Mouse (Mus musculus) embryonic fibroblast, embryonic 13.5 days (primary cell): ENCODE measurements around the gene Sema3c.
A peak's percentile ranks its signal among the peaks of the same experiment; 100 is the strongest.

Experiments
- CTCF ChIP-seq: IDR thresholded peaks from 2 replicates; pipeline ENCODE4 v1.5.1; 2011; ENCODE audit warnings: mild to moderate bottlenecking, control low read depth, low read length, moderate library complexity, borderline replicate concordance; ENCODE audit not compliant: insufficient read depth
- POLR2A ChIP-seq: IDR thresholded peaks from 2 replicates; pipeline ENCODE4 v1.6.1; 2011; ENCODE audit warnings: low read depth, mild to moderate bottlenecking, control low read depth, low read length, moderate library complexity

DNA sequence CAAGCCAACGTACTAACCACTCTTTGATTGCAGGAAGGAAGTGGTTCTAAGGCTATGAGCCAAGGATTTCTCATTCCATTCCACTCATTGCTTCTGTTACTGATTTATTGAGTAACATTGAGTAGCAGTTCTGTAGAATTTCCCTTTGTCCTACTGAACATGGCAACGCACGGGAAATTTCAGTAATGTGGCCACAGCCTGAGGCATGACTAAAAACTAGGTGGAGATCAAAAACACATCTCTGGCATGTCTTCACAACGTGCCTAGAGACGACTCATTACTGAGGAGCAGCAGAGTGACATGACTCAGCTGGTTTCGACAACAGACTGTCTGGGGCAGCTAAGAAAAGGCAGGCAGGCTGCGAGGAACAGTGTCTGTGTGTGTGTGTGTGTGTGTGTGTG lies 18.0 kb upstream of the Sema3c start:
- TF ChIP-seq CTCF, result no peak
- 0 out of 2 replicates have a peak, but pooled peaks have one; percentile 7 for TF ChIP-seq POLR2A
